In genomic region chr6:66932206-66932819, GRCm38 (mm10) we compare ENCODE assay signal across 15 mouse cellular contexts. TPM values are rescaled to one million over a fixed set of nuclear protein-coding genes. Genes with fewer than 3 reads are reported as not detected.
DNase-seq lines count a peak whose midpoint lies in the region; ATAC-seq and TF ChIP-seq lines count a peak whose summit lies in the region.
"Had no signal": no experiment of that assay in that cellular context is flagged by ENCODE, and none has a peak within 500 bp of the region (broad histone marks: within the 10 kb centered on the region; RNA-seq: fewer than 3 reads in every experiment).

No protein-coding gene starts in this region.

- no peaks in the 10 kb centered on the region for H3K36me3 ChIP-seq in forebrain, embryonic 15.5 days
- H3K36me3 ChIP-seq in forebrain, embryonic 10.5 days (replicated peaks) = no peaks in the 10 kb centered on the region
- no peaks in the 10 kb centered on the region for H3K36me3 ChIP-seq in forebrain, postnatal 0 days (ENCODE audit: insufficient read depth)
- H3K36me3 ChIP-seq: heart, embryonic 13.5 days; liver, embryonic 12.5 days had no signal

- intact Hi-C loops in left cerebral cortex, postnatal 36 days (cut with DNase I) = no loop called here

- no peaks in the 10 kb centered on the region for H3K9me3 ChIP-seq in forebrain, embryonic 15.5 days
- H3K9me3 ChIP-seq in forebrain, embryonic 10.5 days = no peaks in the 10 kb centered on the region
- no peaks in the 10 kb centered on the region for H3K9me3 ChIP-seq in forebrain, postnatal 0 days (ENCODE audit: low read length)
- H3K9me3 ChIP-seq: heart, embryonic 13.5 days; liver, embryonic 12.5 days; megakaryocyte, embryonic 14.5 days had no signal

- no peak overlapping the region for H3K4me2 ChIP-seq in forebrain, embryonic 15.5 days (replicated peaks)
- no peak overlapping the region for H3K4me2 ChIP-seq in forebrain, postnatal 0 days (ENCODE audit: low read depth)
- H3K4me2 ChIP-seq: heart, embryonic 13.5 days; liver, embryonic 12.5 days had no signal

- DNase-seq in forebrain, embryonic 10.5 days (ENCODE audit: extremely low spot score, low spot score) = no peak
- DNase-seq in left cerebral cortex, adult 11 months (ENCODE audit: low spot score) = peak; percentile 12
- no peak for DNase-seq in left cerebral cortex, postnatal 36 days (ENCODE audit: low spot score in 2 of 2)
- peak; percentile 26 for DNase-seq in brain, adult 2 months (ENCODE audit: low read depth, low spot score)
- peak; percentile 34 for DNase-seq in forebrain, postnatal 0 days
- DNase-seq in embryo, embryonic 10.5 days (ENCODE audit: low spot score) = no peak
- no peak for DNase-seq in kidney, adult 11 months
- DNase-seq: cerebellum, postnatal 10 days; spleen, adult 18-20 months; thymus, postnatal 4 days had no signal

- no peak overlapping the region for H3K9ac ChIP-seq in forebrain, embryonic 15.5 days (replicated peaks)
- H3K9ac ChIP-seq in forebrain, postnatal 0 days = no peak overlapping the region
- H3K9ac ChIP-seq: heart, embryonic 13.5 days; liver, embryonic 12.5 days had no signal

- 47% methylated on average over 4 of the region's 4 CpGs for WGBS in forebrain, embryonic 15.5 days
- 80% methylated on average over 4 of the region's 4 CpGs for WGBS in forebrain, embryonic 10.5 days
- 38% methylated on average over 4 of the region's 4 CpGs for WGBS in forebrain, postnatal 0 days

- no peak overlapping the region for H3K27ac ChIP-seq in forebrain, embryonic 15.5 days (replicated peaks)
- no peak overlapping the region for H3K27ac ChIP-seq in forebrain, embryonic 10.5 days
- H3K27ac ChIP-seq in forebrain, postnatal 0 days (ENCODE audit: low read depth, low read length) = no peak overlapping the region
- H3K27ac ChIP-seq: heart, embryonic 13.5 days; kidney, postnatal 0 days; liver, embryonic 12.5 days had no signal

- H3K4me1 ChIP-seq in forebrain, embryonic 15.5 days = no peaks in the 10 kb centered on the region
- H3K4me1 ChIP-seq in forebrain, embryonic 10.5 days = no peaks in the 10 kb centered on the region; the same call in 1 of the 2 replicates
- no peaks in the 10 kb centered on the region for H3K4me1 ChIP-seq in forebrain, postnatal 0 days (ENCODE audit: insufficient read depth)

- peak; percentile 71 for ATAC-seq in forebrain, embryonic 15.5 days (replicated peaks)
- peak; percentile 90 for ATAC-seq in forebrain, postnatal 0 days
- ATAC-seq: liver, embryonic 12.5 days had no signal

- H3K27me3 ChIP-seq in forebrain, embryonic 15.5 days = no peaks in the 10 kb centered on the region
- H3K27me3 ChIP-seq in forebrain, embryonic 10.5 days (ENCODE audit: poor library complexity, severe bottlenecking) = no peaks in the 10 kb centered on the region
- no peaks in the 10 kb centered on the region for H3K27me3 ChIP-seq in forebrain, postnatal 0 days (ENCODE audit: insufficient read depth, low read length)
- H3K27me3 ChIP-seq: heart, embryonic 13.5 days; liver, embryonic 12.5 days; megakaryocyte, embryonic 14.5 days had no signal

- no peak for TF ChIP-seq CTCF in forebrain, postnatal 0 days (IDR thresholded peaks at IDR 0.05; ENCODE audit: low read depth)

- H3K4me3 ChIP-seq in forebrain, embryonic 15.5 days = no peak overlapping the region
- H3K4me3 ChIP-seq in forebrain, embryonic 10.5 days = no peak overlapping the region
- H3K4me3 ChIP-seq in forebrain, postnatal 0 days (ENCODE audit: low read depth, low read length) = no peak overlapping the region
- H3K4me3 ChIP-seq: heart, embryonic 13.5 days; liver, embryonic 12.5 days; megakaryocyte, embryonic 14.5 days had no signal

RNA-seq across cellular contexts. Expression of gene Gng12, which starts 36.1 kb away (rescaled TPM):
- polyA plus RNA-seq in forebrain, embryonic 15.5 days (2015; fragmentation: Nextera tagmentation; extraction: Ambion mirVana) = 22.2 and 28.1 TPM in 2 replicates
- polyA plus RNA-seq in forebrain, embryonic 10.5 days (2016; fragmentation: Nextera tagmentation; extraction: Ambion mirVana) = 50.3 and 51.2 TPM in 2 replicates
- 10 to 100 TPM; 55.8 to 69.6 TPM for total RNA-seq in left cerebral cortex, postnatal 36 days (2021)
- total RNA-seq in forebrain, postnatal 0 days (2014; rRNA removed) = 23.5 and 27.8 TPM in 2 replicates
- 40.5 and 52.0 TPM in 2 replicates for polyA plus RNA-seq in forebrain, postnatal 0 days (2015; fragmentation: Nextera tagmentation; extraction: Ambion mirVana)

Comparison
In these comparisons a context has a peak if more than half of its experiments do, and no peak if none do; other contexts are left out.
1. DNase-seq: peak in left cerebral cortex, adult 11 months (single experiment), brain, adult 2 months (single experiment) and forebrain, postnatal 0 days (single experiment); none in forebrain, embryonic 10.5 days (single experiment), left cerebral cortex, postnatal 36 days (0 of 2), embryo, embryonic 10.5 days (single experiment) and kidney, adult 11 months (single experiment).